Mouse (Mus musculus): ENCODE data around the gene Zfhx3. TPM values are rescaled to one million over a fixed set of nuclear protein-coding genes. Genes with fewer than 3 reads are reported as not detected.

Gene Zfhx3
- polyA plus RNA-seq, 1 experiment from 2014 or later, result 8.4 TPM

DNA sequence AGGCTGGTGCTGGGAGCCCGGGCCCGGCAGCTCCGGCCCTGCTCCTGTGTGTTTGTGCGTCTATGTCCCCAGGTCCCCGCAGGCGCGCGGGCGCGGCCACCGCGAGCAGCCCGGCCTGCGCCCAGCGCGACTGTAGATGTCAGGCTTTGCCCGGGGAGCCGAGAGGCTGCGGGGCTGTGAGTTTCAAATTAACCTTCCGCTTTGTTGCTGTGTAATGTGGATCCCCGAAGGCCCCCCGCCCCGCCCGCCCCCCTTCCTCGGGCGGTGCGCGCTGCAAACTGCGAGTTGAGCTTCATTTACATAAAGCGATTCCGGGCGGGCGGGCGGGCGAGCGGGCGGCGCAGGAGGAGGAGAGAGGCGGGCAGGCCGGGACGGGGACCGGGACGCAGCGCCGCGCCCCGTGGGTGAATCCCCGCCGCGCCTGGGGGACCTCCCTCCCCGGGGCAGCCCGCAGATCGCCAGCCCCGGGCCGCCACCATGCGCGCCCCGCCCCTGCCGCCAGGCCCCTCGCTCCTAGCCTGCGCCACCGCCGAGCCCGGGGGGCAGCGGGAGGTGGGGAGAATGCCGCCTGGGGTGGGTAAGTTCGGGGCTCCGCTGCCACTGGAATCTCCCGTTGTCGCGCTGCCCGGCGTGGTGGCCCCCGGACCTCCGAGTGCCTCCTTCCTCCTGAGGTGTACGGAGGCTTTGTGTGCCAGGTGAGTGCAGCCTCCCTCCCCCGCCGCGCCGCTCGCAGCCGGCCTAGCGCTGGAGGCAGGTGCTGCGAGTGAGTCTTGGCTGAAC is 772.4 kb downstream of the Zfhx3 start:
- no peaks in the 10 kb centered on the region for H3K36me3 ChIP-seq (ENCODE audit: control insufficient read depth, insufficient read depth, low read length)
- under 1% methylated on average over 38 of the region's 84 CpGs for WGBS (ENCODE audit: insufficient replicate concordance)
- H3K4me1 ChIP-seq (ENCODE audit: control insufficient read depth, insufficient read depth, low read length), result peaks cover 72% of the 10 kb centered on the region
- H3K4me2 ChIP-seq, result peak overlapping the region; percentile 88
- H3K27me3 ChIP-seq (ENCODE audit: control insufficient read depth, insufficient read depth, low read length), result no peaks in the 10 kb centered on the region
- peak overlapping the region; percentile 85 for H3K27ac ChIP-seq (ENCODE audit: low read depth, low read length)
- peak overlapping the region; percentile 60 for H3K4me3 ChIP-seq (ENCODE audit: low read depth, low read length)
- peak overlapping the region; percentile 82 for H3K9ac ChIP-seq (ENCODE audit: low read depth, low read length)
- H3K9me3 ChIP-seq (replicated peaks; ENCODE audit: control insufficient read depth, low read length), result no peaks in the 10 kb centered on the region
- ATAC-seq (replicated peaks; ENCODE audit: insufficient number of reproducible peaks, low FRiP score, low TSS enrichment), result peak; percentile 71

DNA sequence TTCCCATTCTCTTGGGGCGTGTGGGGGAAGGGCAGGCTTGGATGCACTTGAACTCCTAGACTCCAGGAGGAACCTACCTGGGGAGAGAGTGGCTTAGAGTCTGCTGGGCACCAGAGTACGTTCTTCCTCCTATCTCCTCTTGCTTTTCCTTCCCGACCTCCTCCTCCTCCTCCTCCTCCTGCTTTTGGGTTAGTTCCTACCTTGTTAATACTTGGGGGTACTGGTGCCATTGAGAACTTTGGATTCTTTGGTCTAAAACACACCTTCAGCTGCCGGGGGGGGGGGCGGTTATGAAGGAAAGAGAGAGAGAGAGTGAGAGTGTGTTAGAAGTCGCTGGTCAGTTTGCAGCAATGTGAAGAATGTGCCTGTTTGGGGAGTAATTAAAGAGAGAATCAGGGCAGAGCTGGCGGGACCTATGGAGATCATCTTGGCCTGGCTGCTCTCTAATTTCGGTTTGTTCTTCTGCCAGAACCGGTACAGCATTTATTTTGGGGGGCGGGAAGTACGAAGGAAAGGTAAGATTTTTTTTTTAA is 773.0 kb downstream of the Zfhx3 start:
- ATAC-seq (replicated peaks; ENCODE audit: insufficient number of reproducible peaks, low FRiP score, low TSS enrichment), result no peak
- H3K9ac ChIP-seq (ENCODE audit: low read depth, low read length), result peak overlapping the region; percentile 82
- H3K4me2 ChIP-seq, result peak overlapping the region; percentile 88
- peak overlapping the region; percentile 60 for H3K4me3 ChIP-seq (ENCODE audit: low read depth, low read length)
- peaks cover 72% of the 10 kb centered on the region for H3K4me1 ChIP-seq (ENCODE audit: control insufficient read depth, insufficient read depth, low read length)
- WGBS (ENCODE audit: insufficient replicate concordance), result 12% methylated on average over 10 of the region's 11 CpGs
- peak overlapping the region; percentile 85 for H3K27ac ChIP-seq (ENCODE audit: low read depth, low read length)
- H3K36me3 ChIP-seq (ENCODE audit: control insufficient read depth, insufficient read depth, low read length), result no peaks in the 10 kb centered on the region
- H3K9me3 ChIP-seq (replicated peaks; ENCODE audit: control insufficient read depth, low read length), result no peaks in the 10 kb centered on the region
- no peaks in the 10 kb centered on the region for H3K27me3 ChIP-seq (ENCODE audit: control insufficient read depth, insufficient read depth, low read length)

DNA sequence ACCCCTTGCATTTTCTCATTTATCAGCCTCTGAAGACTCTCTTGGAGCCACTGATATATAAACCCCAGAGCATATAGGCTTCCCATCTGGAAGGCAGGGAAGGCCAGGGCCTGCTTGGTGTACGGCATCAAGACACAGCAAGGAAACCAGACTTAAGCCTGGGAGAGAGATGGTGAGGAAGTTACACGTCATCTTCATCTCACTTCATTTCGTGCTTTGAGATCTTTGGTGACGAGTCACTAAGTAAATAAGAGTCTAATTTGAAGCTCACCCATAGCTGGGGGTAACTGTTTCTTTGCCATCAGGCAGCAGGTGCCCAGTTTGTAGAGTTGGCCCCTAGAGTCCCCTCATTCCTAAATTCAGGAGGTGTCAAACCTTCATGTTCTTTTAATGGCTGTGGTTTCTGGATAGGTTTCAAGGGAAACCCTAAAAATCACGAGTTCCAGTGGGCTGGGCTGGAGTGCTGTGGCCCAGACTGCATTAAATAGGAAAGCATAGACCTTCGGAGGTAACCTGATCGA is 773.9 kb downstream of the Zfhx3 start:
- no peaks in the 10 kb centered on the region for H3K36me3 ChIP-seq (ENCODE audit: control insufficient read depth, insufficient read depth, low read length)
- H3K4me3 ChIP-seq (ENCODE audit: low read depth, low read length), result no peak overlapping the region
- H3K27me3 ChIP-seq (ENCODE audit: control insufficient read depth, insufficient read depth, low read length), result no peaks in the 10 kb centered on the region
- peaks cover 63% of the 10 kb centered on the region for H3K4me1 ChIP-seq (ENCODE audit: control insufficient read depth, insufficient read depth, low read length)
- no peak overlapping the region for H3K9ac ChIP-seq (ENCODE audit: low read depth, low read length)
- 32% methylated on average over 7 of the region's 7 CpGs for WGBS (ENCODE audit: insufficient replicate concordance)
- H3K27ac ChIP-seq (ENCODE audit: low read depth, low read length), result no peak overlapping the region
- ATAC-seq (replicated peaks; ENCODE audit: insufficient number of reproducible peaks, low FRiP score, low TSS enrichment), result no peak
- no peaks in the 10 kb centered on the region for H3K9me3 ChIP-seq (replicated peaks; ENCODE audit: control insufficient read depth, low read length)
- peak overlapping the region; percentile 88 for H3K4me2 ChIP-seq

DNA sequence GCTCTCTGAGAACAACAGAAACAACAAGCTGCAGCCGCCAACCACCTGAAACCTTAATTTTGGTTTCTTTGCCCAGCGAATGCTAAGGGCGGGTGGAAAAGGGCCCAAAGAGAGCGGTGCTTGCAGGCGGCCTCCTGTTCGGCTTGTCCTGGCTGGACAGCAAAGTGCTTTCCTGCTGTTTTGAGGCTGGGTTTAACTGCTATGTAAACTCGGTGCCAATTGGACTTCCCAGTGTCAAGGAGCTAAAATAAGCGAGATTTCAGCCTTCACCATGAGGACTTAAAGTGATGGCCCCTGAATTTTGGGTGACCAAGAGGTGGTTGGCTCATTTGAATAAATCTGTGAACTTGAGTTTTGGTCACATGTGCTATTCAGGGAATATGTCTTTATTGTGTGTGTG is 775.1 kb downstream of the Zfhx3 start:
- WGBS (ENCODE audit: insufficient replicate concordance), result 49% methylated on average over 8 of the region's 8 CpGs
- Histone ChIP-seq H3K36me3 (ENCODE audit: control insufficient read depth, insufficient read depth, low read length) (no peaks in the 10 kb centered on the region), H3K9me3 (replicated peaks; ENCODE audit: control insufficient read depth, low read length) (no peaks in the 10 kb centered on the region), H3K9ac (ENCODE audit: low read depth, low read length) (0 out of 2 replicates have a peak overlapping the region, but pooled peaks have one; percentile 10), H3K27ac (ENCODE audit: low read depth, low read length) (no peak overlapping the region; the same call in 1 of the 2 replicates), H3K27me3 (ENCODE audit: control insufficient read depth, insufficient read depth, low read length) (no peaks in the 10 kb centered on the region), H3K4me2 (peak overlapping the region; percentile 9), H3K4me3 (ENCODE audit: low read depth, low read length) (no peak overlapping the region), H3K4me1 (ENCODE audit: control insufficient read depth, insufficient read depth, low read length) (peaks cover 55% of the 10 kb centered on the region)
- ATAC-seq (replicated peaks; ENCODE audit: insufficient number of reproducible peaks, low FRiP score, low TSS enrichment), result no peak

DNA sequence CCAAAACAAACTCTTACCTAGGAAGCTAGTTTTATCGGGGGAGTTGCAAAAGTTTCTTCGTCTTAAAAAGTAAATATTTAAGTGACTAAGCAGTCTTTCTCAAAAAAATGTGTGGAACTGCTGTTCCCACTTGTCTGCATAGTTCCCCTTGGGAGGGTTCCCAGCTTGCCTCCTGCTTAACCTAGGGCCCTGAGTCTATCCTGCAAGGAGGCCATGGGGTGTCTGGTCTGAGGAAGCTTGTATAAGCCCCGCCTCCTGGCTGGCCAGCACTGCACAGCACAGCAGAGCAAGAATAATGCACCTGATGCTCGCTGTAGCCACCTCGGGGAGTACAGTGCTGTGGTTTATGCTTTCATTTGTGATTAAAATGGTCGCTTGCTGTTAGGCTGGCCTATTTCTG is 775.6 kb downstream of the Zfhx3 start:
- no peaks in the 10 kb centered on the region for H3K36me3 ChIP-seq (ENCODE audit: control insufficient read depth, insufficient read depth, low read length)
- H3K9ac ChIP-seq (ENCODE audit: low read depth, low read length), result no peak overlapping the region
- peaks cover 55% of the 10 kb centered on the region for H3K4me1 ChIP-seq (ENCODE audit: control insufficient read depth, insufficient read depth, low read length)
- no peaks in the 10 kb centered on the region for H3K27me3 ChIP-seq (ENCODE audit: control insufficient read depth, insufficient read depth, low read length)
- H3K4me3 ChIP-seq (ENCODE audit: low read depth, low read length), result no peak overlapping the region
- 42% methylated on average over 6 of the region's 6 CpGs for WGBS (ENCODE audit: insufficient replicate concordance)
- ATAC-seq (replicated peaks; ENCODE audit: insufficient number of reproducible peaks, low FRiP score, low TSS enrichment), result no peak
- peak overlapping the region; percentile 9 for H3K4me2 ChIP-seq
- no peaks in the 10 kb centered on the region for H3K9me3 ChIP-seq (replicated peaks; ENCODE audit: control insufficient read depth, low read length)
- no peak overlapping the region for H3K27ac ChIP-seq (ENCODE audit: low read depth, low read length)

DNA sequence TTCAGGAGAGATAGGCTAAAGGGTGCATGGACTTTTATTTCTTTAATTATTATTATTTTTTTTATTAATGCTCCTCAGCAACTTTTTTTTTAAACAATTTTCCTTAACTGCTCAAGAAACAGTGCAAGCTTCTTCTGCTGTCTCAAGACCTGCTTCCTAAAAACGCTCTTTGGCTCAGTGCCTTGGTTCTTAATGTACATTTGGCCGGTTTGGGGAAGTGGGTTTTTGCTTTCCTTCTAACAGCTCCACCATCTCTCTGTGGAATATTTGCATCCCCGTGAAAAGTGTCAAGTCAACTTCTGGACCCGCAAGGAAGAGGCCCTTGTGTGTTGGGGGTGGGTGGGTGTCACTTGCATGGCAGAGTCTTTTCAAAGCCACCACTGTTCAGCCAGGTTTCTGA is 778.4 kb downstream of the Zfhx3 start:
- Histone ChIP-seq H3K9ac (ENCODE audit: low read depth, low read length) (no peak overlapping the region), H3K4me3 (ENCODE audit: low read depth, low read length) (no peak overlapping the region), H3K4me1 (ENCODE audit: control insufficient read depth, insufficient read depth, low read length) (peaks cover 69% of the 10 kb centered on the region), H3K27me3 (ENCODE audit: control insufficient read depth, insufficient read depth, low read length) (no peaks in the 10 kb centered on the region), H3K36me3 (ENCODE audit: control insufficient read depth, insufficient read depth, low read length) (no peaks in the 10 kb centered on the region), H3K4me2 (no peak overlapping the region), H3K27ac (ENCODE audit: low read depth, low read length) (no peak overlapping the region), H3K9me3 (replicated peaks; ENCODE audit: control insufficient read depth, low read length) (no peaks in the 10 kb centered on the region)
- ATAC-seq (replicated peaks; ENCODE audit: insufficient number of reproducible peaks, low FRiP score, low TSS enrichment), result no peak
- WGBS (ENCODE audit: insufficient replicate concordance), result 64% methylated on average over 4 of the region's 4 CpGs

DNA sequence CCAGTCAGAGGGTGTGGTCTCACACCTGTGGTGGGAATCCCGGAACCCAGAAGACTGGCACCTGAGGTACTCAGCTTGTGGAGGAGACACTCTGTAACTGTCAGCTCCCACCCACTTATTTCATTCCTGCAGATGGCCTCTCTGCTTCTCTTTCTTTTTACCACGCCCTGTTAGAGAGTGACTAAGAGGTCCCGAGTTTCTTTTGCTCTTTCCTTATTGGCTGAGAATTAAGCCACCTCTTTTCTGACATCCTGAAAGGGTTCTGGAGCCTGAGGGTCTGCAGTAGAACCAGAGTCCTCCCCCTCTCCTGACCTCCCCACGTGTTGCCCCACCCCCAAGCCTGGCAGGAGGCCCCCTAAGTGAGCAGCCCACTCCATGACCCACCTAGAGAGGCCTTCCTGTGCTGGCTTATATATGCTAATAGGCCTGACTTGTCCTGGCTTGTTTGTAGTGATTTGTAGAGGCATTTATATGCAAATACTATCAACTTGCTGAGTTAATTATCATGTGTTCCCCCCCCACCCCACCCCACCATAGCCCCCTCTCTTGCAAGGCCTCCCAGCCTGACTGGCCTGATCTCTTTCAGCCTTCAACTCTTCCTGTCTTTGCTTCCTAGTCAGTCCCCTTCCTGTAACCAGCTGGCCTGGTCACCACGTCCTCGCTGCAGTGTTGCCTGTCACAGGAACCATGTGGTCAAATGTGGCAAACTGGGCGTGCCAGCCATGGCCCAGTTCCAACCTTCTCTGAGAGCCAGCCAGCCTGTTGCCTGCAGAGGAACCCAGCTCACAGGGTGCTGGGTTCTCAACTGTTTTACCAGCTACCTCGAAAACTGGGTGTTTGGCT is 780.4 kb downstream of the Zfhx3 start:
- 25% methylated on average over 8 of the region's 8 CpGs for WGBS (ENCODE audit: insufficient replicate concordance)
- Histone ChIP-seq H3K4me3 (ENCODE audit: low read depth, low read length) (no peak overlapping the region), H3K27me3 (ENCODE audit: control insufficient read depth, insufficient read depth, low read length) (no peaks in the 10 kb centered on the region), H3K9me3 (replicated peaks; ENCODE audit: control insufficient read depth, low read length) (no peaks in the 10 kb centered on the region), H3K36me3 (ENCODE audit: control insufficient read depth, insufficient read depth, low read length) (no peaks in the 10 kb centered on the region), H3K9ac (ENCODE audit: low read depth, low read length) (no peak overlapping the region), H3K4me2 (no peak overlapping the region), H3K27ac (ENCODE audit: low read depth, low read length) (no peak overlapping the region), H3K4me1 (ENCODE audit: control insufficient read depth, insufficient read depth, low read length) (peaks cover 56% of the 10 kb centered on the region)
- no peak for ATAC-seq (replicated peaks; ENCODE audit: insufficient number of reproducible peaks, low FRiP score, low TSS enrichment)

DNA sequence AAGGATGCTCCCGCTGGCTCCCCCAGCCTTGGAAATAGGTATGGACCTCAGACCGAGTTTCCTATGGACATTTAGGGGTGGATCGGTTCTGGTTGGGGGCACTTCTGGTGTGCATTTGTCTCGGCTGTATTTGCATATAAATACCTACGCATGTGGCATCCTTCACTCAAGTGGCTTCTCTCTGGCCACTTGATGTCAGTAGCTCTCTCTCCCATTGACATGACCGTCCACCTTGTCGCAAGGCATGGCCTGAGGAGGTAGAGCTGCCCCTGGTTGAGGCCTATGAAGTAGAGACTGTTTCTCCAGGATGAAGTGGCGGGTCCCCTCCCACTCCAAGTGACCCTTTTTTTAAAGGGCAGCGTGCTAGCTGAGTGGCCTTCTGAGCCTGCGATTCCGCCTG is 781.2 kb downstream of the Zfhx3 start:
- Histone ChIP-seq H3K4me1 (ENCODE audit: control insufficient read depth, insufficient read depth, low read length) (peaks cover 49% of the 10 kb centered on the region), H3K4me3 (ENCODE audit: low read depth, low read length) (no peak overlapping the region), H3K27ac (ENCODE audit: low read depth, low read length) (no peak overlapping the region), H3K9ac (ENCODE audit: low read depth, low read length) (no peak overlapping the region), H3K36me3 (ENCODE audit: control insufficient read depth, insufficient read depth, low read length) (no peaks in the 10 kb centered on the region), H3K27me3 (ENCODE audit: control insufficient read depth, insufficient read depth, low read length) (no peaks in the 10 kb centered on the region), H3K9me3 (replicated peaks; ENCODE audit: control insufficient read depth, low read length) (no peaks in the 10 kb centered on the region), H3K4me2 (no peak overlapping the region)
- ATAC-seq (replicated peaks; ENCODE audit: insufficient number of reproducible peaks, low FRiP score, low TSS enrichment), result no peak
- WGBS (ENCODE audit: insufficient replicate concordance), result 53% methylated on average over 11 of the region's 11 CpGs
